Mouse (Mus musculus): ENCODE results near the gene Mrpl10.

The Mrpl10 gene

GRCm38 (mm10) chr11:97072533-97072932 lies 31.2 kb downstream of the Mrpl10 start:
- ChIA-PET POLR2A (interaction anchor here in 2 of 4 experiments (0.8 to 5.6 kb wide), 10 partner anchors 9 to 116 kb away, joined by 3 to 51 read pairs (median 4); partner anchors contain the start of genes Kpnb1 (in 1 of the 2), Tbkbp1 (in 1 of the 2) and Tbx21 (in 1 of the 2)), CTCF (interaction anchor here (0.5 to 1.3 kb wide), 19 partner anchors 12 to 703 kb away, joined by 3 to 11 read pairs (median 3); partner anchors contain the start of genes 1700001P01Rik (in 1 of the 4), Scrn2 (in 1 of the 4) and Tbx21 (in 1 of the 4))

- ChIA-PET CTCF (interaction anchor here in 3 of 4 experiments (0.6 to 1.4 kb wide), 8 partner anchors 9 to 78 kb away, joined by 3 to 5 read pairs (median 3); no protein-coding TSS in a partner anchor), POLR2A (interaction anchor here in 3 of 4 experiments (0.6 to 5.6 kb wide), 9 partner anchors 11 to 1119 kb away, joined by 3 to 51 read pairs (median 4); partner anchors contain the start of gene Tbx21 (in 1 of the 3))
Observed at GRCm38 (mm10) chr11:97074235-97074634, 32.9 kb downstream of the Mrpl10 start.

GRCm38 (mm10) chr11:97078751-97079150 lies 37.4 kb downstream of the Mrpl10 start:
- CTCF ChIA-PET: interaction anchor here in 2 of 4 experiments (0.6 to 2.1 kb wide), 5 partner anchors 12 to 91 kb away, joined by 3 to 4 read pairs (median 3); no protein-coding TSS in a partner anchor
- POLR2A ChIA-PET: interaction anchor here in 2 of 4 experiments (0.9 to 1.9 kb wide), 12 partner anchors 8 to 110 kb away, joined by 3 to 9 read pairs (median 3); partner anchors contain the start of gene Tbx21 (in 2 of the 2)

GRCm38 (mm10) chr11:97080291-97080690 lies 38.9 kb downstream of the Mrpl10 start:
- ChIA-PET CTCF (interaction anchor here (0.5 to 2.1 kb wide), 15 partner anchors 13 to 1713 kb away, joined by 3 to 14 read pairs (median 4); no protein-coding TSS in a partner anchor), POLR2A (interaction anchor here (0.5 to 1.9 kb wide), 16 partner anchors 11 to 212 kb away, joined by 3 to 9 read pairs (median 3); partner anchors contain the start of genes Lrrc46 (in 1 of the 4), Mrpl10 (in 1 of the 4) and Scrn2 (in 1 of the 4))

- ChIA-PET CTCF (interaction anchor here in 2 of 4 experiments (0.8 to 3.1 kb wide), 8 partner anchors 8 to 70 kb away, joined by 3 to 11 read pairs (median 3); no protein-coding TSS in a partner anchor), POLR2A (interaction anchor here in 2 of 4 experiments (0.6 to 7.3 kb wide), 10 partner anchors 11 to 385 kb away, joined by 3 to 83 read pairs (median 24); partner anchors contain the start of genes Kpnb1 (in 1 of the 2) and Osbpl7 (in 1 of the 2))
Observed at GRCm38 (mm10) chr11:97082977-97083376, 41.6 kb downstream of the Mrpl10 start.

- ChIA-PET POLR2A (interaction anchor here in 3 of 4 experiments (0.6 to 7.3 kb wide), 39 partner anchors 10 to 386 kb away, joined by 3 to 83 read pairs (median 12); partner anchors contain the start of genes Kpnb1 (in 2 of the 3), Tbx21 (in 2 of the 3), Mrpl10 (in 1 of the 3) and Osbpl7 (in 1 of the 3)), CTCF (interaction anchor here (0.6 to 3.1 kb wide), 15 partner anchors 9 to 805 kb away, joined by 3 to 11 read pairs (median 3); partner anchors contain the start of gene Tbx21 (in 1 of the 4))
Observed at GRCm38 (mm10) chr11:97083401-97084140, 42.2 kb downstream of the Mrpl10 start.

GRCm38 (mm10) chr11:97084821-97085505 lies 43.6 kb downstream of the Mrpl10 start:
- POLR2A ChIA-PET: interaction anchor here (0.6 to 7.3 kb wide), 93 partner anchors 9 to 1509 kb away, joined by 3 to 83 read pairs (median 6); partner anchors contain the start of genes Cdk5rap3 (in 2 of the 4), Kpnb1 (in 2 of the 4), Tbkbp1 (in 2 of the 4) and Tbx21 (in 2 of the 4)
- CTCF ChIA-PET: interaction anchor here (0.6 to 3.1 kb wide), 24 partner anchors 10 to 1834 kb away, joined by 3 to 11 read pairs (median 3); no protein-coding TSS in a partner anchor

- CTCF ChIA-PET: interaction anchor here (0.6 to 2.2 kb wide), 16 partner anchors 12 to 303 kb away, joined by 3 to 10 read pairs (median 3); partner anchors contain the start of genes Kpnb1 (in 1 of the 4) and Tbx21 (in 1 of the 4)
- POLR2A ChIA-PET: interaction anchor here in 3 of 4 experiments (0.6 to 7.3 kb wide), 116 partner anchors 8 to 928 kb away, joined by 3 to 83 read pairs (median 5); partner anchors contain the start of genes Tbx21 (in 3 of the 3), Cdk5rap3 (in 2 of the 3), Kpnb1 (in 2 of the 3) and Lrrc46 (in 2 of the 3)
Observed at GRCm38 (mm10) chr11:97086365-97086764, 45.0 kb downstream of the Mrpl10 start.

GRCm38 (mm10) chr11:97094600-97094999 lies 53.2 kb downstream of the Mrpl10 start:
- CTCF ChIA-PET: interaction anchor here in 2 of 4 experiments (0.6 to 1.0 kb wide), 3 partner anchors 11 to 710 kb away, joined by 3 to 5 read pairs (median 5); no protein-coding TSS in a partner anchor
- POLR2A ChIA-PET: interaction anchor here in 2 of 4 experiments (1.7 to 7.2 kb wide), 4 partner anchors 10 to 58 kb away, joined by 3 to 83 read pairs (median 6); partner anchors contain the start of gene Tbx21 (in 1 of the 2)

GRCm38 (mm10) chr11:97098791-97099190 lies 57.4 kb downstream of the Mrpl10 start:
- ChIA-PET POLR2A (interaction anchor here in 3 of 4 experiments (0.6 to 7.2 kb wide), 19 partner anchors 9 to 199 kb away, joined by 3 to 83 read pairs (median 4); partner anchors contain the start of genes Lrrc46 (in 2 of the 3), Mrpl10 (in 2 of the 3), Tbx21 (in 2 of the 3) and Kpnb1 (in 1 of the 3)), CTCF (interaction anchor here in 2 of 4 experiments (0.6 to 2.7 kb wide), 7 partner anchors 12 to 237 kb away, joined by 3 to 8 read pairs (median 4); partner anchors contain the start of gene Tbx21 (in 1 of the 2))

Measured in embryonic stem cell, embryonic (primary cell).